In genomic region chr2:160731117-160731838, GRCm38 (mm10) we compare ENCODE assay signal across 7 mouse cellular contexts. TPM values are rescaled to one million over a fixed set of nuclear protein-coding genes. Genes with fewer than 3 reads are reported as not detected.
DNase-seq lines count a peak whose midpoint lies in the region; ATAC-seq lines count a peak whose summit lies in the region.

TSS of gene Plcg1 (plus strand) at chr2:160731300.

- WGBS in intestine, embryonic 16.5 days: under 1% methylated on average over 83 of the region's 99 CpGs
- WGBS in midbrain, embryonic 11.5 days: under 1% methylated on average over 86 of the region's 99 CpGs

- intact Hi-C loops in gastrocnemius, postnatal 36 days (cut with DNase I): no loop called here
- intact Hi-C loops in left cerebral cortex, postnatal 36 days (cut with DNase I): loop anchor here (5.0 kb wide), 1 partner anchor 141 kb away; the partner anchor contains the start of gene Zhx3

- H3K36me3 ChIP-seq in intestine, embryonic 16.5 days (ENCODE audit: control insufficient read depth, insufficient read depth, low read length): no peaks in the 10 kb centered on the region
- no peaks in the 10 kb centered on the region for H3K36me3 ChIP-seq in midbrain, embryonic 11.5 days (ENCODE audit: control insufficient read depth, insufficient read depth, low read length)

- peak within 1 kb of the TSS; percentile 90 for H3K27ac ChIP-seq in intestine, embryonic 16.5 days (ENCODE audit: low read length)
- peak within 1 kb of the TSS; percentile 96 for H3K27ac ChIP-seq in midbrain, embryonic 11.5 days (ENCODE audit: low read depth, low read length)

- peak; percentile 93 to 94 for DNase-seq in adrenal gland, adult 18-20 months (ENCODE audit: low spot score in 2 of 2)
- peak; percentile 97 for DNase-seq in embryo, embryonic 11 days
- peak; percentile 91 to 93 for DNase-seq in gastrocnemius, postnatal 36 days
- DNase-seq in left cerebral cortex, postnatal 36 days (ENCODE audit: low spot score in 2 of 2): peak; percentile 92 to 94
- DNase-seq in midbrain, embryonic 11.5 days (ENCODE audit: low spot score, missing footprints): peak; percentile 99
- DNase-seq in skeletal muscle tissue, adult 2 months (ENCODE audit: low read depth, low spot score): peak; percentile 84

- peak within 1 kb of the TSS; percentile 85 for H3K4me3 ChIP-seq in intestine, embryonic 16.5 days (ENCODE audit: low read length)
- H3K4me3 ChIP-seq in midbrain, embryonic 11.5 days (ENCODE audit: low read depth, low read length): peak within 1 kb of the TSS; percentile 89

- peak; percentile 94 for ATAC-seq in intestine, embryonic 16.5 days
- peak; percentile 95 for ATAC-seq in midbrain, embryonic 11.5 days (ENCODE audit: low FRiP score)

- no peaks in the 10 kb centered on the region for H3K9me3 ChIP-seq in intestine, embryonic 16.5 days (ENCODE audit: control insufficient read depth, low read length)
- no peaks in the 10 kb centered on the region for H3K9me3 ChIP-seq in midbrain, embryonic 11.5 days (ENCODE audit: control insufficient read depth, low read length)

- H3K4me2 ChIP-seq in intestine, embryonic 16.5 days (ENCODE audit: low read depth, low read length): peak within 1 kb of the TSS; percentile 78
- H3K4me2 ChIP-seq in midbrain, embryonic 11.5 days: peak within 1 kb of the TSS; percentile 91

- H3K4me1 ChIP-seq in intestine, embryonic 16.5 days (ENCODE audit: control insufficient read depth, insufficient read depth, low read length): peaks cover 29% of the 10 kb centered on the region
- H3K4me1 ChIP-seq in midbrain, embryonic 11.5 days (ENCODE audit: control insufficient read depth, insufficient read depth, low read length): peaks cover 22% of the 10 kb centered on the region

- H3K9ac ChIP-seq in intestine, embryonic 16.5 days (ENCODE audit: low read depth, low read length): peak within 1 kb of the TSS; percentile 95
- peak within 1 kb of the TSS; percentile 99 for H3K9ac ChIP-seq in midbrain, embryonic 11.5 days (ENCODE audit: low read length)

- no peaks in the 10 kb centered on the region for H3K27me3 ChIP-seq in intestine, embryonic 16.5 days (replicated peaks; ENCODE audit: control insufficient read depth, insufficient read depth, low read length)
- H3K27me3 ChIP-seq in midbrain, embryonic 11.5 days (ENCODE audit: control insufficient read depth, insufficient read depth, low read length): peaks cover 2% of the 10 kb centered on the region; the same call in 1 of the 2 replicates

RNA-seq across cellular contexts. Expression of gene Plcg1, which starts in this region (rescaled TPM):
- 10 to 100 TPM; 39.4 to 56.8 TPM for total RNA-seq in adrenal gland, adult 18-20 months (2021)
- 10 to 100 TPM; 16.8 to 20.5 TPM for total RNA-seq in gastrocnemius, postnatal 36 days (2021)
- polyA plus RNA-seq in intestine, embryonic 16.5 days (2015; fragmentation: Nextera tagmentation; extraction: Ambion mirVana): 16.5 and 20.0 TPM in 2 replicates
- 100 to 1,000 TPM; 102 to 125 TPM for total RNA-seq in left cerebral cortex, postnatal 36 days (2021)
- polyA plus RNA-seq in midbrain, embryonic 11.5 days (2014; fragmentation: Nextera tagmentation; extraction: Ambion mirVana): 64.0 and 65.3 TPM in 2 replicates

Comparison
In these comparisons a context has a peak if more than half of its experiments do, and no peak if none do; other contexts are left out.
1. Peak in every context shown above with its lines: DNase-seq, ATAC-seq, H3K4me3 ChIP-seq and H3K27ac ChIP-seq.